Mouse (Mus musculus): ENCODE measurements at regions not wholly inside any gene's neighbourhood (a gene's known extent, or its start where the extent isn't known, plus 50 kb on each side); places are given as distances from the start of the nearest gene placed in this dataset.
A peak's percentile ranks its signal among the peaks of the same experiment; 100 is the strongest.
"Not testable (repeated sequence)": the region's sequence is repeated elsewhere in the genome, so short reads cannot be mapped to it uniquely, and the experiment has no call there.

DNA sequence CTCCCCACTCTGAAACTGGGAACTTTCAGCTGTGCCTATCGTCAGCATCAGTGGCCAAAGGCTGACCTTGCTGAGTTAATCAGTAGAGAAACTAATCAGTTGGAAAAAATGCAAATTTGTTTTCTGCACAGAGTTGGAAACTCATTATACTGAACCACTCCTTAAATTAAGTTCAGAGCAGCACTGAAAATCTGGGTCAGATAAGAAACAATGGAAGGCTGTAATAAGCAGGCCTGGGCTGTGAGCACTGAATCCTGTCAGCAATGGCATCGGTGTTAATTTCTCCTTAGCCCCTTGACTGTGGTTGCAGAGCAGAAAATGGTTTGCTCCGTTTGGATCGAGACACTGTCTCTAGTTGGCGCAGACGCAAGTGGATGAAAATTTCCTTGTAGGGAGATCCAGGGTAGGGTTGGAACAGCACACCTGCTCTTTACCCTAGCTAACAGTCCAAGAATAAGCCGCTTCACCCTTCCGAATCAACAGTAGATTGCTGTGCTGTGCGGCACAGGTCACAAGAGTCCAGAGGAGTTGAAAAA lies 289.4 kb downstream of the Tox3 start:
- TF ChIP-seq CTCF (IDR thresholded peaks at IDR 0.05; ENCODE audit: low read depth): no peak

DNA sequence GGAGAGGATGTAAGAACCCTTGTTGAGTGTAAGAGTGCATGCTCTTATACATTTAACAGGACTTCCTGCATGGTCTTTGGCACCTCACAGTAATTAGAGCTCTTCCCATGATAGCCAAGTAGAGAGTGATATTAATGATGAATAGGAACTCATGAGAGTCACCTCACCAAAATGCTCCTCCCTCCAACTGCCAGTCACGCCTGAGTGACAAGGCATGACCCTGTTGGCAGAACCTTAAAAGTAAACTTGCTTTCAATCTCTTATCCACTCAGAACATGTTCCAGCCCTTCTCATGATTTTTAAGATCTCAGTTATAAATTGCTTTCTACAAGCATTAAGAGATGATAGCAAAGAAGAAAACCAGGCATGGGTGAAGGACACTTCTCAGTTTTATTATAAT lies 291.8 kb downstream of the Tox3 start:
- H3K4me2 ChIP-seq: no peak overlapping the region
- DNase-seq (no peak), ATAC-seq (ENCODE audit: insufficient read depth) (no peak)
- H3K9ac ChIP-seq: no peak overlapping the region
- TF ChIP-seq CTCF (IDR thresholded peaks at IDR 0.05; ENCODE audit: low read depth): no peak
- H3K27me3 ChIP-seq (ENCODE audit: insufficient read depth, low read length): no peaks in the 10 kb centered on the region
- H3K9me3 ChIP-seq (ENCODE audit: low read depth, low read length): no peaks in the 10 kb centered on the region
- H3K4me3 ChIP-seq (ENCODE audit: low read depth, low read length): no peak overlapping the region
- no peak overlapping the region for H3K27ac ChIP-seq (ENCODE audit: low read depth)
- no peaks in the 10 kb centered on the region for H3K36me3 ChIP-seq (ENCODE audit: insufficient read depth)
- H3K4me1 ChIP-seq (ENCODE audit: insufficient read depth): no peaks in the 10 kb centered on the region
- 80% methylated on average over 1 of the region's 1 CpGs for WGBS

More for the DNA sequence above, 289.4 kb downstream of the Tox3 start:
- Histone ChIP-seq H3K9ac (no peak overlapping the region), H3K4me1 (ENCODE audit: insufficient read depth) (no peaks in the 10 kb centered on the region), H3K27ac (ENCODE audit: low read depth) (no peak overlapping the region), H3K4me3 (ENCODE audit: low read depth, low read length) (no peak overlapping the region), H3K9me3 (ENCODE audit: low read depth, low read length) (no peaks in the 10 kb centered on the region), H3K4me2 (no peak overlapping the region), H3K27me3 (ENCODE audit: insufficient read depth, low read length) (no peaks in the 10 kb centered on the region), H3K36me3 (ENCODE audit: insufficient read depth) (no peaks in the 10 kb centered on the region)
- DNase-seq (no peak), ATAC-seq (ENCODE audit: insufficient read depth) (no peak)
- 79% methylated on average over 9 of the region's 9 CpGs for WGBS

DNA sequence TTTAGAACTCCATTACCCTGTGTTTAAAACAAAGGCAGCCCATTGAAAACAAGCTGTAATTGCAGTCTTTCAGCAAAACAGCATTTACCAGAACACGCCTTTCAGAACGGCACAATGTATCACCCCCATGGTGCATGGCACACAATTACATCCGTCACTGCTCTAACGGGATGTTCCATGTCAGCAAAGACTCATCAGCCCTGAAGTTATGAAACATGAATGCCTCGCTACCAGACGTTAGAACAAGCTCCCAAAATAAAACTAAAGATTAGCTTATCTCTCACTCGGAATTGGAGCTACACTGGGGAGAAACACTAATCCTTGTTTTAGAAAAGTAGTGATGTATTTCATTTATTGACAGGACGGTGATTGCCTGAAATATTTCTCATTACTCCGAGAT lies 301.4 kb downstream of the Tox3 start:
- Histone ChIP-seq H3K9ac (no peak overlapping the region), H3K9me3 (ENCODE audit: low read depth, low read length) (no peaks in the 10 kb centered on the region), H3K36me3 (ENCODE audit: insufficient read depth) (no peaks in the 10 kb centered on the region), H3K27me3 (ENCODE audit: insufficient read depth, low read length) (no peaks in the 10 kb centered on the region), H3K27ac (ENCODE audit: low read depth) (no peak overlapping the region), H3K4me3 (ENCODE audit: low read depth, low read length) (no peak overlapping the region), H3K4me2 (no peak overlapping the region), H3K4me1 (ENCODE audit: insufficient read depth) (no peaks in the 10 kb centered on the region)
- no peak for TF ChIP-seq CTCF (IDR thresholded peaks at IDR 0.05; ENCODE audit: low read depth)
- ATAC-seq (ENCODE audit: insufficient read depth) (no peak), DNase-seq (no peak)
- WGBS: 60% methylated on average over 9 of the region's 9 CpGs

DNA sequence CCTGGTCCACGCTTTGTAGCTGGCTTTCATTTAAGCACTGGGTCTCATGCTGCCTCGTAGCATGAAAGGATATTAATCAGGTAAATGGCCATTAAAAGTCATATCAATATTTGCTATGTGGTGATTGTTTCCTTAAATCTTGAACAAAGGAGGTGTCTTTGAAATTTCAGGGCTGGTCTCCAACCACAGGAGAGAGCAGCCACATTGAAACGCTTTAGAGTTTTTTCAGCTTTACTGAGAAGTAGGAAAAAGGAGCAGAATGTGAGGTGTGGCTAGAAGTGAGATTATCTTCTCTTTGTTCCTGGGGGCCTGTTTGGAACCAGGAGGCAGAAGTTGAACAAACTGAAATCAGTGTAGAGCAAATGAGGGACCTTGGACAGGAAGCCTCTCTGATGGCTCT lies 311.7 kb downstream of the Tox3 start:
- ATAC-seq (ENCODE audit: insufficient read depth) (no peak), DNase-seq (no peak)
- no peak overlapping the region for H3K27ac ChIP-seq (ENCODE audit: low read depth)
- no peak overlapping the region for H3K4me2 ChIP-seq
- WGBS: 30% methylated on average over 3 of the region's 3 CpGs
- H3K4me1 ChIP-seq (ENCODE audit: insufficient read depth): no peaks in the 10 kb centered on the region
- TF ChIP-seq CTCF (IDR thresholded peaks at IDR 0.05; ENCODE audit: low read depth): no peak
- no peak overlapping the region for H3K4me3 ChIP-seq (ENCODE audit: low read depth, low read length)
- H3K27me3 ChIP-seq (ENCODE audit: insufficient read depth, low read length): no peaks in the 10 kb centered on the region
- H3K9me3 ChIP-seq (ENCODE audit: low read depth, low read length): no peaks in the 10 kb centered on the region
- no peaks in the 10 kb centered on the region for H3K36me3 ChIP-seq (ENCODE audit: insufficient read depth)
- H3K9ac ChIP-seq: no peak overlapping the region

DNA sequence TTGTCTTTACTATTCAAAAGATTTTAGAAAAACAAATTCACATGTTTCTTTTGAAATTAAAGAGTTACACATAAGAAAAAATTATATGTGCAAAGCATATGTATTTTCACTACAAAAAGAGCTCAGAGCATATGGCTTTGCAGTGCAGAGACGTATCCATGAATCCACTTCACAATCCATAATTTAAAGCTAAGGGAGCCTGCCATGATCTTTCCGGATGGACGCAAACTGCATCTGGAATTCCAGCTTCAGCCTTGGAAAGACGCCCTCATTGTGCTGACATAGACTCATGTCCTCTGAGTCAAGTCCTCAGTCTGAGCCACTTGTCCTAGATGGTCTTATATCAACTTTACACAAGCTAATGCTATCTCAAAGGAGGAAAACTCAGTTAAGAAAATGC lies 315.6 kb downstream of the Tox3 start:
- Histone ChIP-seq H3K9me3 (ENCODE audit: low read depth, low read length) (no peaks in the 10 kb centered on the region), H3K27me3 (ENCODE audit: insufficient read depth, low read length) (no peaks in the 10 kb centered on the region), H3K36me3 (ENCODE audit: insufficient read depth) (no peaks in the 10 kb centered on the region), H3K4me3 (ENCODE audit: low read depth, low read length) (no peak overlapping the region), H3K27ac (ENCODE audit: low read depth) (no peak overlapping the region), H3K4me2 (no peak overlapping the region), H3K9ac (no peak overlapping the region), H3K4me1 (ENCODE audit: insufficient read depth) (no peaks in the 10 kb centered on the region)
- no peak for TF ChIP-seq CTCF (IDR thresholded peaks at IDR 0.05; ENCODE audit: low read depth)
- WGBS: 79% methylated on average over 4 of the region's 4 CpGs
- ATAC-seq (ENCODE audit: insufficient read depth) (no peak), DNase-seq (no peak)

DNA sequence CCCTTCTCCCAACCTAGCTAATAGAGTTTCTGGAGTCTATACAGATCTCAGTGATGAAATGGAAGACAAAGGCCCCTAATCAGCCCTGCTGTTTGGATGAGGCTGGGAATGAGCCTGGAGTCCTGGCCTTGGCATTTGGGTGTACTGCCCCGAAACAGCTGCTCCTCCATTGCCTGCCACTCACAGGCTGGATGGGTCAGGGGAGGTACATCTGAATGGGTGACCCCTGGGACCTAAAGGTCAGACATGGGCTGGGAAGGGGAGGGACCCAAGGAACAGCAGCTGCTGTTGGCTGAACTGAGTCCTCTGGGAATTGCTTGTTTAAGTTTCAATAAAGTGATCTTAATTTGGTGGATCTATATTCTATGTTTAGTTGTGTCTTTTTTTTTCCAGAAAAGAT lies 316.9 kb downstream of the Tox3 start:
- Histone ChIP-seq H3K9me3 (ENCODE audit: low read depth, low read length) (no peaks in the 10 kb centered on the region), H3K27ac (ENCODE audit: low read depth) (no peak overlapping the region), H3K9ac (no peak overlapping the region), H3K4me3 (ENCODE audit: low read depth, low read length) (no peak overlapping the region), H3K4me2 (no peak overlapping the region), H3K27me3 (ENCODE audit: insufficient read depth, low read length) (no peaks in the 10 kb centered on the region), H3K36me3 (ENCODE audit: insufficient read depth) (no peaks in the 10 kb centered on the region), H3K4me1 (ENCODE audit: insufficient read depth) (no peaks in the 10 kb centered on the region)
- no peak for DNase-seq
- ATAC-seq (ENCODE audit: insufficient read depth): no peak
- no peak for TF ChIP-seq CTCF (IDR thresholded peaks at IDR 0.05; ENCODE audit: low read depth)
- 48% methylated on average over 1 of the region's 1 CpGs for WGBS

DNA sequence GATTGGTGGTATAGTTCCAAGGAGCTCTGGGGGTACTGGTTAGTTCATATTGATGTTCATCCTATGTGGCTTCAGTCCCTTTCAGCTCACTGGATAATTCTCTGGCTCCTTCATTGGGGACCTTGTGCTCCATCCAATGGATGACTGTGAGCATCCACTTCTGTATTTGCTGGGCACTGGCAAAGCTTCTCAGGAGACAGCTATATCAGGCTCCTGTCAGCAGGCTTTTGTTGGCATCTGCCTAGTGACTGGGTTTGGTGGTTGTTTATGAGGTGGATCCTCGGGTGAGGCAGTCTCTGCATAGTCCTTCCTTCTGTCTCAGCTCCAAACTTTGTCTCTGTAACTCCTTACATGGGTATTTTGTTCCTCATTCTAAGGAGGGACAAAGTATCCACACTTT lies 330.2 kb downstream of the Tox3 start:
- H3K4me1 ChIP-seq (ENCODE audit: insufficient read depth); H3K27ac ChIP-seq (ENCODE audit: low read depth); ATAC-seq (ENCODE audit: insufficient read depth); H3K9me3 ChIP-seq (ENCODE audit: low read depth, low read length); H3K9ac ChIP-seq; DNase-seq; H3K27me3 ChIP-seq (ENCODE audit: insufficient read depth, low read length); H3K4me3 ChIP-seq (ENCODE audit: low read depth, low read length); H3K4me2 ChIP-seq; H3K36me3 ChIP-seq (ENCODE audit: insufficient read depth): not testable (repeated sequence)
- 59% methylated on average over 1 of the region's 1 CpGs for WGBS

DNA sequence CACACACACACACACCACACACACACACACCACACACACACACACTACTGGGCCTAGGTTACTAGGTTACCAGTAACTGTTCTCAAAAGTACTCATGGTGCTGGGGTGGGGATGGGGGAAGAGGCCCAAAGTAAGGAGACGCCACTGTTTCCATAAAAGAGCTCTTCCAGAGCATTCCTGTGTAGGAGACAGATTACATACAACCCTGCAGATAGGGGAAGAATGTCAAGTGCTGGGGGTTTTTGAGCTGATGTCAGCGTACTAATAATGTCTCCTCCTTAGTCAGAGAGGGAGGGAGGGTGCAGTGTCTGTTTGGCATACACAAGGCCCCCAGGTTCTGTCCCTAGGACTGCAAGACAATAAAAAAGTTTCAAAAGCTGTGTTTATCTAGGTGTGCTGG lies 334.4 kb downstream of the Tox3 start:
- Histone ChIP-seq H3K9ac (no peak overlapping the region), H3K4me1 (ENCODE audit: insufficient read depth) (no peaks in the 10 kb centered on the region), H3K27me3 (ENCODE audit: insufficient read depth, low read length) (no peaks in the 10 kb centered on the region), H3K36me3 (ENCODE audit: insufficient read depth) (no peaks in the 10 kb centered on the region), H3K4me3 (ENCODE audit: low read depth, low read length) (no peak overlapping the region), H3K27ac (ENCODE audit: low read depth) (no peak overlapping the region), H3K9me3 (ENCODE audit: low read depth, low read length) (no peaks in the 10 kb centered on the region), H3K4me2 (no peak overlapping the region)
- peak; percentile 27 for DNase-seq
- TF ChIP-seq CTCF (IDR thresholded peaks at IDR 0.05; ENCODE audit: low read depth): no peak
- WGBS: 12% methylated on average over 2 of the region's 2 CpGs
- peak; percentile 73; the same call in 1 of the 2 replicates for ATAC-seq (ENCODE audit: insufficient read depth)
